Mouse (Mus musculus) thymus, postnatal 0 days (tissue): ENCODE measurements around the gene Olfr44. TPM values are rescaled to one million over a fixed set of nuclear protein-coding genes. Genes with fewer than 3 reads are reported as not detected.

Experiments used
- DNase-seq: peaks from one replicate; pipeline ENCODE4 v3.0.0-alpha.2; 2015; ENCODE audit warnings: low spot score
- polyA plus RNA-seq: library from polyadenylated mRNA; unstranded; fragments of >200 nt; fragmentation: Nextera tagmentation; extraction: Ambion mirVana; gene quantifications from 2 replicates; pipeline ENCODE4 v1.2.1, GENCODE M21; 2015

Gene Olfr44
- not detected in 2 replicates for polyA plus RNA-seq

GRCm38 (mm10) chr9:39493895-39494294 is at the start of gene Olfr44:
TSS of gene Olfr44 (minus strand) at chr9:39493995.
- no peak for DNase-seq

GRCm38 (mm10) chr9:39523616-39524285 is 30.0 kb upstream of the Olfr44 start:
- DNase-seq, result no peak

- no peak for DNase-seq
These were observed 24.8 kb upstream of the Olfr44 start for GRCm38 (mm10) chr9:39518595-39518994.

- DNase-seq, result no peak
These were observed 21.7 kb upstream of the Olfr44 start, which contains the start of gene Olfr957 for GRCm38 (mm10) chr9:39515531-39515930. TSS of gene Olfr957 (minus strand) at chr9:39515809.

GRCm38 (mm10) chr9:39509412-39509811 is 15.6 kb upstream of the Olfr44 start:
- no peak for DNase-seq

- no peak for DNase-seq
These were observed 15.2 kb upstream of the Olfr44 start for GRCm38 (mm10) chr9:39508998-39509397.

GRCm38 (mm10) chr9:39471844-39472243 is 22.0 kb downstream of the Olfr44 start, which contains the start of gene Olfr955:
TSS of gene Olfr955 (minus strand) at chr9:39471944.
- DNase-seq, result no peak

- no peak for DNase-seq
These were observed 37.4 kb downstream of the Olfr44 start, which contains the start of gene Olfr954 for GRCm38 (mm10) chr9:39456401-39456800. TSS of gene Olfr954 (plus strand) at chr9:39456701.

Other genes starting within 250 kb of the Olfr44 start
- gene Olfr1537, start 244.0 kb downstream of the Olfr44 start, polyA plus RNA-seq, result not detected in 2 replicates
- gene Olfr945, start 217.2 kb downstream of the Olfr44 start, polyA plus RNA-seq, result not detected in 2 replicates
- not detected in 2 replicates for gene Olfr948, start 167.9 kb downstream of the Olfr44 start, polyA plus RNA-seq
- not detected in 2 replicates for gene Olfr951, start 106.6 kb downstream of the Olfr44 start, polyA plus RNA-seq
- gene Olfr952, start 66.8 kb downstream of the Olfr44 start, polyA plus RNA-seq, result not detected in 2 replicates
- gene Olfr954, start 37.3 kb downstream of the Olfr44 start, polyA plus RNA-seq, result not detected in 2 replicates
- not detected in 2 replicates for gene Olfr955, start 22.1 kb downstream of the Olfr44 start, polyA plus RNA-seq
- gene Olfr957, start 21.8 kb upstream of the Olfr44 start, polyA plus RNA-seq, result not detected in 2 replicates
- not detected in 2 replicates for gene Olfr958, start 60.1 kb upstream of the Olfr44 start, polyA plus RNA-seq
- not detected in 2 replicates for gene Olfr959, start 81.6 kb upstream of the Olfr44 start, polyA plus RNA-seq
- 0.98 and 1.3 TPM in 2 replicates for gene AW551984, start 110.4 kb upstream of the Olfr44 start, polyA plus RNA-seq
- not detected in 2 replicates for gene Olfr148, start 116.7 kb upstream of the Olfr44 start, polyA plus RNA-seq
- not detected in 2 replicates for gene Olfr960, start 127.4 kb upstream of the Olfr44 start, polyA plus RNA-seq
- gene Olfr961, start 151.1 kb upstream of the Olfr44 start, polyA plus RNA-seq, result not detected in 2 replicates
- gene Olfr963, start 173.2 kb upstream of the Olfr44 start, polyA plus RNA-seq, result not detected in 2 replicates
- gene Olfr149, start 213.1 kb upstream of the Olfr44 start, polyA plus RNA-seq, result not detected in 2 replicates
- gene Olfr965, start 217.4 kb upstream of the Olfr44 start, polyA plus RNA-seq, result not detected in 2 replicates
- not detected in 2 replicates for gene Olfr150, start 237.0 kb upstream of the Olfr44 start, polyA plus RNA-seq